In the genomic region with DNA sequence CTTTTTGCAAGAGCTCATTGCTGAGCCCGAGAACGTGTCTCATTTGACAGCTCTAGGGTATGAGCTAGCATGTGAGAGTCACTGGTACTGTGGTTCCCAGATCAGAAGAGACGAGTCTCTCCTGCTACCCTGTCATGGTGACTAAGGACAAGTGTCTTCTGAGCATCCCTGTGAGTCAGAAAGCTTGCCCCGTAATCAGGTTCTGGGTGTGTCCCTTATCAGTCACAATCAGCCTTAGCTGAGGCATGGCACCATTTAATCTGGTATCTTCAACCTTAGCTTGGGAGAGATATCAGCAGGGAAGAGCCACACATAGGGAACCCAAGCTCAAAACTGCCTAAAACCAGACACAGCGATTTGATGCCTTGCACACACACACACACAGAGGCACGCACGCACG, we compare ENCODE assay signal across 17 mouse cellular contexts.
"Had no signal": no experiment of that assay in that cellular context is flagged by ENCODE, and none has a peak within 500 bp of the region (broad histone marks: within the 10 kb centered on the region; RNA-seq: fewer than 3 reads in every experiment).

No protein-coding gene starts in this region.

- H3K36me3 ChIP-seq: intestine, embryonic 15.5 days; limb, embryonic 10.5 days; midbrain, embryonic 12.5 days; neural tube, embryonic 15.5 days had no signal

- H3K9me3 ChIP-seq: intestine, embryonic 15.5 days; limb, embryonic 10.5 days; midbrain, embryonic 12.5 days; neural tube, embryonic 15.5 days had no signal

- H3K4me3 ChIP-seq: intestine, embryonic 15.5 days; left cerebral cortex, adult 2 months; limb, embryonic 10.5 days; megakaryocyte, embryonic 14.5 days; midbrain, embryonic 12.5 days; neural tube, embryonic 15.5 days had no signal

- H3K9ac ChIP-seq: intestine, embryonic 15.5 days; liver, embryonic 14.5 days; midbrain, embryonic 12.5 days; neural tube, embryonic 15.5 days had no signal

- H3K4me2 ChIP-seq: intestine, embryonic 15.5 days; midbrain, embryonic 12.5 days; neural tube, embryonic 15.5 days had no signal

- DNase-seq: kidney, adult 18-20 months; kidney, postnatal 10 days; kidney, postnatal 4 days; lung, adult 2 months; lung, postnatal 4 days; right cerebral cortex, postnatal 4 days; spleen, adult 18-20 months; thymus, adult 2 months; thymus, postnatal 25 days had no signal

- H3K27me3 ChIP-seq: intestine, embryonic 15.5 days; midbrain, embryonic 12.5 days; neural tube, embryonic 15.5 days had no signal

- ATAC-seq: intestine, embryonic 15.5 days; lung, postnatal 0 days had no signal

- H3K27ac ChIP-seq: intestine, embryonic 15.5 days; limb, embryonic 10.5 days; liver, embryonic 14.5 days; midbrain, embryonic 12.5 days; neural tube, embryonic 15.5 days had no signal
